Mouse (Mus musculus) stomach, postnatal 0 days (tissue): Measurements from ENCODE around the gene Ephb6. TPM values are rescaled to one million over a fixed set of nuclear protein-coding genes. Genes with fewer than 3 reads are reported as not detected.

Source experiments
- ATAC-seq: fragments of 200-750 bp; cut with Nextera tagmentation; 2 replicates; pipeline ENCODE4 v1.8.0; 2017; ENCODE audit not compliant: low FRiP score, low TSS enrichment
- DNase-seq: peaks from one replicate; pipeline ENCODE4 v3.0.0-alpha.2; 2016; ENCODE audit warnings: low spot score
- H3K27ac ChIP-seq: fragments of 300-500 bp; sonication (generic); replicated peaks from 2 replicates; pipeline ENCODE4 v1.5.1; 2014; ENCODE audit warnings: mild to moderate bottlenecking, control low read depth
- H3K27me3 ChIP-seq: fragments of 300-500 bp; sonication (generic); 2 replicates; pipeline ENCODE4 v1.6.1; 2014; ENCODE audit warnings: low read length; ENCODE audit not compliant: control insufficient read depth, insufficient read depth
- H3K36me3 ChIP-seq: fragments of 300-500 bp; sonication (generic); 2 replicates; pipeline ENCODE4 v1.6.1; 2014; ENCODE audit warnings: low read length, mixed read lengths; ENCODE audit not compliant: control insufficient read depth, insufficient read depth
- H3K4me1 ChIP-seq: fragments of 300-500 bp; sonication (generic); replicated peaks from 2 replicates; pipeline ENCODE4 v1.6.1; 2014; ENCODE audit warnings: antibody characterized with exemption; ENCODE audit not compliant: control insufficient read depth, insufficient read depth
- H3K4me2 ChIP-seq: fragments of 300-500 bp; sonication (generic); replicated peaks from 2 replicates; pipeline ENCODE4 v1.6.1; 2014; ENCODE audit warnings: low read depth, mild to moderate bottlenecking, control low read depth, moderate library complexity
- H3K4me3 ChIP-seq: fragments of 300-500 bp; sonication (generic); 2 replicates; pipeline ENCODE4 v1.5.1; 2014; ENCODE audit warnings: low read depth, low read length, control low read depth
- H3K9ac ChIP-seq: fragments of 300-500 bp; sonication (generic); 2 replicates; pipeline ENCODE4 v1.6.1; 2014; ENCODE audit warnings: mild to moderate bottlenecking, low read length, control low read depth, mixed read lengths
- H3K9me3 ChIP-seq: fragments of 300-500 bp; sonication (generic); 2 replicates; pipeline ENCODE4 v1.6.1; 2016; ENCODE audit warnings: low read length; ENCODE audit not compliant: control insufficient read depth
- CTCF ChIP-seq: IDR thresholded peaks from 2 replicates; pipeline ENCODE4 v1.5.1; 2016; ENCODE audit warnings: antibody characterized with exemption, low read depth, mild to moderate bottlenecking, moderate library complexity
- EP300 ChIP-seq: optimal IDR thresholded peaks from 2 replicates; pipeline ENCODE3; 2016; ENCODE audit warnings: antibody characterized with exemption
- WGBS: fragments of 180-500 bp; shearing (Covaris S2); extraction: QIAGEN DNeasy Blood & Tissue Kit; methylation state at CpG from one replicate; pipeline ENCODE4 v1.1.7; 2014; 5-methylcytosine and 5-hydroxymethylcytosine counted together
- polyA plus RNA-seq: library from polyadenylated mRNA; unstranded; fragments of >200 nt; fragmentation: Nextera tagmentation; extraction: Ambion mirVana; gene quantifications from 2 replicates; pipeline ENCODE4 v1.2.1, GENCODE M21; 2015

Ephb6 gene
- polyA plus RNA-seq, 1 experiment from 2014 or later: 23.5 TPM

DNA sequence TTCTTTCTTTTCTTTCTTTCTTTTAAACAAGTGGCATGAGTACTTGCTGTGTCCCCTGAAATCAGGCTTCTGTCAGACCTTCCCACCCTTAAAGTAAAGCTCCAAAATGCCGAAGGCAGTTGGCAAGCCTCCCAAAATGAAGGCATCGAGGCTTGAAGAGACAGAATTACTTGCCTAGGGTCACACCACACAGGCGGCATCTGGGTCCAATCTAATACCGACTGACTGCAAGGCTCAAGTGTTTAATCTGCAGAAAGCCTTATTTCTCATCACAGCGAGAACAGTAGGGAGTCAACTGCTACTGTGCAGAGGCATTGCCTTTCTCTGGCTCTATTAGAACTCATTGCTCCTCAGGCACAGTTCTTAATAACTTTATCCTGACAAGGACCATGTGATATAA, 28.0 kb upstream of the Ephb6 start:
- no peaks in the 10 kb centered on the region for H3K27me3 ChIP-seq
- H3K4me3 ChIP-seq: no peak overlapping the region
- H3K4me1 ChIP-seq: no peaks in the 10 kb centered on the region
- H3K4me2 ChIP-seq: no peak overlapping the region
- ATAC-seq (no peak), DNase-seq (no peak)
- 32% methylated on average over 5 of the region's 5 CpGs for WGBS
- 0 out of 2 replicates have a peak overlapping the region, but pooled peaks have one; percentile 46 for H3K27ac ChIP-seq
- H3K36me3 ChIP-seq: no peaks in the 10 kb centered on the region
- TF ChIP-seq CTCF (no peak), EP300 (no peak)
- H3K9me3 ChIP-seq: no peaks in the 10 kb centered on the region
- H3K9ac ChIP-seq: no peak overlapping the region

DNA sequence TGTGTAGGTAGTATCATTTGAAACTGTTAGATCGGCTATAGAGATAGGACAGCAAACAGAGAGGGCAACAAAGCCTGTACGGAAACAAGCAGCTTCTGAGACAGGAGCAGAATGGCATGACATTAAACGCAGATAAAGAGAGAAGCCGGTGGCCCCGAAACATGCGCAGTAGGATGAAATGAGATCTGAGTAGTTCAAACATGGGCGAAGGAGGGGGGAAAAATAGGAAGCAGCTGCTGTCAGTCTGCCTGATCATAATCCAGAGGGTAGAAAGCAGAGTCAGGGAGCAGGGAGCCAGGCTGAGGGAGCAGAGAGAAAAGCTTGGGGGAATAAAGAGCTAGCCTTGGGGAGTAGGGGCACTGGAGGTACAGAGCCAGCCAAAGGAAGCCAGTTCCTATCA, 24.0 kb upstream of the Ephb6 start:
- no peaks in the 10 kb centered on the region for H3K27me3 ChIP-seq
- H3K4me3 ChIP-seq: no peak overlapping the region
- H3K4me2 ChIP-seq: no peak overlapping the region
- H3K36me3 ChIP-seq: no peaks in the 10 kb centered on the region
- TF ChIP-seq CTCF: no peak
- TF ChIP-seq EP300: no peak
- no peak overlapping the region for H3K9ac ChIP-seq
- ATAC-seq (no peak), DNase-seq (no peak)
- no peak overlapping the region for H3K27ac ChIP-seq
- no peaks in the 10 kb centered on the region for H3K4me1 ChIP-seq
- 51% methylated on average over 7 of the region's 7 CpGs for WGBS
- no peaks in the 10 kb centered on the region for H3K9me3 ChIP-seq

DNA sequence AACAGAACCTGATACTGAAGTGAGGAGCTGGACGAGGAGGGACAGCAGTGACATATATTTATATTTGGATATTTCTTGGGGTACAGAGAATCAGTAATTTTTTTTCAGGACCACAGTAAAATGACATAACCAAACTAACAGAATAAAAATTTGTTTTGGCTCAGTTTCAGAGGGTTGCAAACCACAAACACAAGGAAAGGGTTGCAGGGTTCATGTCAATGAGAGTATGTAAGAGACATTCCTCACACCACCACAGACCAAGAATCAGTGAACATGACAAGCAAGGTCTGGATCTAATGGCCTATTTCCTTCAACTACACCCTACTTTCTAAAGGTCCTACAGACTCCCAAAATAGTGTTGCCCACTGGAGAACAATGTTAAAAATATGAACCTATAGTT, 23.1 kb upstream of the Ephb6 start:
- H3K27ac ChIP-seq: no peak overlapping the region
- WGBS: 77% methylated on average over 1 of the region's 1 CpGs
- TF ChIP-seq EP300 (no peak), CTCF (no peak)
- no peaks in the 10 kb centered on the region for H3K4me1 ChIP-seq
- H3K9me3 ChIP-seq: no peaks in the 10 kb centered on the region
- no peak overlapping the region for H3K4me2 ChIP-seq
- ATAC-seq: no peak
- no peak overlapping the region for H3K4me3 ChIP-seq
- no peaks in the 10 kb centered on the region for H3K27me3 ChIP-seq
- H3K36me3 ChIP-seq: no peaks in the 10 kb centered on the region
- no peak overlapping the region for H3K9ac ChIP-seq
- DNase-seq: no peak

DNA sequence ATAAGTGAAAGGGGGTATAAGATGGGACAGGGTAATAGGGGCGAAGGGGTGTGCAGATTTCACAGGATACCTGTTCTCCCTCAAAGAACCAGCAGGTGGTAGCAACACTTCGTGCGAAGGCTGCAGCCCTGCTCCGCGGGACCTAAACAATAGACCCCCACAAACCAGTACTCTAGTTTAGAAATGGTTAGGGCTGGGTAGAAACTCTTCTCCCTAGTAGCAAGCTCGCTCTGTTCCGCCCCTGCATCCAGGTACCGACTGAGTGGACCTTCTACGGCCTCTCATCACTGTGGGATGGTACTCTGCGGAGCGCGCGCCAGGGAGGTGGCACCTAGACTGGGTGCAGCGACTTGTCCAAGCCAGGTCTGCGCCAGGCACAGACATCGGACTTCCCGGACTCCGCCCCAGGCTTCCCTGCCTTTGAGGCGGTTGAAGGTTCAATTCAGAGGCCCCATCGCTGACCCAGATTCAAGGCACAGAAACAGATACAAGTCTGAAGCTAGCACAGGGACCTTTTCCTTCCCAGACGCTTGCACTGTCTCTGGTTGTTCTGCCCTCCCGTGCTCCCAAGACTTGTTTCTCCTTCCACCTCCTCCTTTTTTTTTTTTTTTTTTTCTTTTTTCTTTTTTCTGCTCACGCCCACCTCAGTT, 756 bp upstream of the Ephb6 start:
- DNase-seq (peak; percentile 65), ATAC-seq (peak; percentile 71)
- no peaks in the 10 kb centered on the region for H3K27me3 ChIP-seq
- H3K9ac ChIP-seq: peak overlapping the region; percentile 69
- no peaks in the 10 kb centered on the region for H3K4me1 ChIP-seq
- 2% methylated on average over 22 of the region's 23 CpGs for WGBS
- TF ChIP-seq CTCF (peak; percentile 80), EP300 (no peak)
- peak overlapping the region; percentile 85 for H3K27ac ChIP-seq
- H3K36me3 ChIP-seq: no peaks in the 10 kb centered on the region
- no peaks in the 10 kb centered on the region for H3K9me3 ChIP-seq
- H3K4me2 ChIP-seq: peak overlapping the region; percentile 93
- H3K4me3 ChIP-seq: peak overlapping the region; percentile 67

DNA sequence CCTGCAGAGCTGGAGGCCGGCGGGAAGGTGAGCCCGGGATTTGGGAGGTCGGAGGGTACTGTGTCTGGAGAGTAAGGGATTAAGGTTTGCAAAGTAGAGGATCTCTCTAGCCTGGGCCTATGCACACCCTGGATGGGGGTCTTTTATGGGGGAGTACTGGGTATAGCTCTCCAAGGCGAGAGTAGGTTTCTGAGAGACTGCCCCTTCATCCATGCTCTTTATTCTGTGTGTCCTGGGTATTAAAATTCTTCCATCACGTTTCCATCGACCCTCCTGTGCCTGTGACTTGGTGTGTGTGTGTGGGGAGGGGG, 467 bp downstream of the Ephb6 start:
- peak; percentile 14; the same call in 1 of the 2 replicates for ATAC-seq
- peak overlapping the region; percentile 85 for H3K27ac ChIP-seq
- WGBS: 3% methylated on average over 7 of the region's 7 CpGs

DNA sequence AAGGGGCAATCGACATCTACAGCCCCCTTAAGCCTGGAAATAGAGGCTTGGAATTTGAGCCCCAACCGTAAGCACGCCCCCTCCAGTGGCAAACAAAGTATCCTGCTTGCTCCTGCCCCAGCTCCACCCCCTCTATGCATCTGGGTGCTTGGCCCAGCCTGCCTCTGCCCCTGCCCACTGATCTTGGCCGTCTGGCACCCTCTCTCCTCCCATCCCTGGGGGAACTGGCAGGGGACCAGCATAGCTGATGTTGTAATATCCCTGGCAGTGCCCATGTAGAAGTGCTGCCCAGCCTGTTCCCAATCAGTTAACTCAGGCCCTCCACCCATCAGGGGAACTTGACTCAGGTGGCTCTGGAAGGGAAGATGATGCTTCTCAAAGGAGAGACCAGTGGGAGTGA, 932 bp downstream of the Ephb6 start:
- no peaks in the 10 kb centered on the region for H3K27me3 ChIP-seq
- H3K4me3 ChIP-seq: peak overlapping the region; percentile 67
- WGBS: 16% methylated on average over 4 of the region's 4 CpGs
- H3K27ac ChIP-seq: no peak overlapping the region
- H3K4me1 ChIP-seq: no peaks in the 10 kb centered on the region
- DNase-seq: peak; percentile 55
- no peak for TF ChIP-seq EP300
- TF ChIP-seq CTCF: peak; percentile 21; the same call in 1 of the 2 replicates
- no peaks in the 10 kb centered on the region for H3K9me3 ChIP-seq
- ATAC-seq: peak; percentile 41; the same call in 1 of the 2 replicates
- H3K4me2 ChIP-seq: peak overlapping the region; percentile 93
- no peaks in the 10 kb centered on the region for H3K36me3 ChIP-seq
- no peak overlapping the region for H3K9ac ChIP-seq

More for the DNA sequence above, 467 bp downstream of the Ephb6 start:
- H3K27me3 ChIP-seq: no peaks in the 10 kb centered on the region
- peak overlapping the region; percentile 67 for H3K4me3 ChIP-seq
- TF ChIP-seq EP300 (no peak), CTCF (no peak)
- peak overlapping the region; percentile 69 for H3K9ac ChIP-seq
- no peaks in the 10 kb centered on the region for H3K4me1 ChIP-seq
- no peaks in the 10 kb centered on the region for H3K36me3 ChIP-seq
- DNase-seq: no peak
- no peaks in the 10 kb centered on the region for H3K9me3 ChIP-seq
- H3K4me2 ChIP-seq: peak overlapping the region; percentile 93
